Mouse (Mus musculus): Measurements from ENCODE around the gene Ddr1. TPM values are rescaled to one million over a fixed set of nuclear protein-coding genes. Genes with fewer than 3 reads are reported as not detected.

Ddr1 gene
- total RNA-seq, 4 experiments from 2014 or later = 23.8 to 30.0 (median 29.5) TPM

GRCm38 (mm10) chr17:35721676-35722075 is 17.3 kb upstream of the Ddr1 start:
- no peak for DNase-seq (ENCODE audit: low spot score)

- DNase-seq (ENCODE audit: low spot score) = no peak
These were observed 15.9 kb upstream of the Ddr1 start for GRCm38 (mm10) chr17:35720340-35720727.

GRCm38 (mm10) chr17:35719616-35720339 is 15.4 kb upstream of the Ddr1 start:
- no peak for DNase-seq (ENCODE audit: low spot score)

GRCm38 (mm10) chr17:35717080-35717479 is 12.7 kb upstream of the Ddr1 start:
- DNase-seq (ENCODE audit: low spot score) = no peak

- DNase-seq (ENCODE audit: low spot score) = no peak
These were observed 11.7 kb upstream of the Ddr1 start for GRCm38 (mm10) chr17:35716114-35716513.

GRCm38 (mm10) chr17:35710705-35711347 is 6.4 kb upstream of the Ddr1 start:
- no peak for DNase-seq (ENCODE audit: low spot score)

- DNase-seq (ENCODE audit: low spot score) = no peak
These were observed 4.2 kb upstream of the Ddr1 start for GRCm38 (mm10) chr17:35708611-35709010.

- DNase-seq (ENCODE audit: low spot score) = no peak
These were observed 3.5 kb upstream of the Ddr1 start for GRCm38 (mm10) chr17:35707929-35708328.

GRCm38 (mm10) chr17:35705836-35706235 is 1.4 kb upstream of the Ddr1 start:
- DNase-seq (ENCODE audit: low spot score) = no peak

- DNase-seq (ENCODE audit: low spot score) = no peak
These were observed 610 bp downstream of the Ddr1 start for GRCm38 (mm10) chr17:35703751-35704271.

- no peak for DNase-seq (ENCODE audit: low spot score)
These were observed 1.4 kb downstream of the Ddr1 start for GRCm38 (mm10) chr17:35703065-35703464.

GRCm38 (mm10) chr17:35702605-35703004 is 1.8 kb downstream of the Ddr1 start:
- no peak for DNase-seq (ENCODE audit: low spot score)

GRCm38 (mm10) chr17:35701978-35702461 is 2.4 kb downstream of the Ddr1 start:
- no peak for DNase-seq (ENCODE audit: low spot score)

- no peak for DNase-seq (ENCODE audit: low spot score)
These were observed 3.0 kb downstream of the Ddr1 start for GRCm38 (mm10) chr17:35701203-35701977.

GRCm38 (mm10) chr17:35700371-35700961 is 4.0 kb downstream of the Ddr1 start:
- DNase-seq (ENCODE audit: low spot score) = peak; percentile 65

- DNase-seq (ENCODE audit: low spot score) = peak; percentile 76
These were observed 4.5 kb downstream of the Ddr1 start for GRCm38 (mm10) chr17:35699919-35700318.

- no peak for DNase-seq (ENCODE audit: low spot score)
These were observed 5.9 kb downstream of the Ddr1 start for GRCm38 (mm10) chr17:35698501-35698883.

GRCm38 (mm10) chr17:35697759-35698500 is 6.5 kb downstream of the Ddr1 start:
- DNase-seq (ENCODE audit: low spot score) = no peak

- DNase-seq (ENCODE audit: low spot score) = no peak
These were observed 7.0 kb downstream of the Ddr1 start for GRCm38 (mm10) chr17:35697429-35697758.

GRCm38 (mm10) chr17:35696691-35697090 is 7.7 kb downstream of the Ddr1 start:
- DNase-seq (ENCODE audit: low spot score) = no peak

GRCm38 (mm10) chr17:35695289-35695688 is 9.1 kb downstream of the Ddr1 start:
- DNase-seq (ENCODE audit: low spot score) = no peak

All from heart, adult 8-10 months (tissue).